Mouse (Mus musculus) heart, embryonic 13.5 days (tissue): ENCODE results near the gene Kmt2a. TPM values are rescaled to one million over a fixed set of nuclear protein-coding genes. Genes with fewer than 3 reads are reported as not detected.

Experiments
- ATAC-seq: fragments of 200-750 bp; cut with Nextera tagmentation; 2 replicates; pipeline ENCODE4 v1.8.0; 2017; ENCODE audit warnings: moderate TSS enrichment; ENCODE audit not compliant: insufficient number of reproducible peaks, low FRiP score, low TSS enrichment; ENCODE audit errors: extremely low read depth
- H3K27ac ChIP-seq: fragments of 300-500 bp; sonication (generic); replicated peaks from 2 replicates; pipeline ENCODE4 v1.5.1; 2015; ENCODE audit warnings: moderate library complexity, mild to moderate bottlenecking, inconsistent platforms
- H3K27me3 ChIP-seq: fragments of 300-500 bp; sonication (generic); replicated peaks from 2 replicates; pipeline ENCODE4 v1.6.1; 2015; ENCODE audit warnings: mild to moderate bottlenecking, inconsistent platforms
- H3K36me3 ChIP-seq: fragments of 300-500 bp; sonication (generic); 2 replicates; pipeline ENCODE4 v1.6.1; 2015; ENCODE audit warnings: mild to moderate bottlenecking, inconsistent platforms
- H3K4me1 ChIP-seq: fragments of 300-500 bp; sonication (generic); 2 replicates; pipeline ENCODE4 v1.6.1; 2015; ENCODE audit warnings: inconsistent platforms
- H3K4me2 ChIP-seq: fragments of 300-500 bp; sonication (generic); 2 replicates; pipeline ENCODE4 v1.6.1; 2015; ENCODE audit warnings: inconsistent platforms, mild to moderate bottlenecking, moderate library complexity
- H3K4me3 ChIP-seq: fragments of 300-500 bp; sonication (generic); 2 replicates; pipeline ENCODE4 v1.5.1; 2015; ENCODE audit warnings: moderate library complexity, mild to moderate bottlenecking, inconsistent platforms
- H3K9ac ChIP-seq: fragments of 300-500 bp; sonication (generic); 2 replicates; pipeline ENCODE4 v1.6.1; 2015; ENCODE audit warnings: inconsistent platforms, mild to moderate bottlenecking, moderate library complexity
- H3K9me3 ChIP-seq: fragments of 300-500 bp; sonication (generic); 2 replicates; pipeline ENCODE4 v1.6.1; 2016; ENCODE audit warnings: inconsistent platforms
- WGBS: fragments of 180-500 bp; shearing (Covaris S2); methylation state at CpG from one replicate; pipeline ENCODE4 v1.1.7; 2015; ENCODE audit warnings: mixed read lengths; 5-methylcytosine and 5-hydroxymethylcytosine counted together
- polyA plus RNA-seq: library from polyadenylated mRNA; unstranded; fragments of >200 nt; fragmentation: Nextera tagmentation; extraction: Ambion mirVana; gene quantifications from 2 replicates; pipeline ENCODE4 v1.2.1, GENCODE M21; 2015

The Kmt2a gene
- polyA plus RNA-seq, 1 experiment from 2014 or later, result 6.1 TPM

DNA sequence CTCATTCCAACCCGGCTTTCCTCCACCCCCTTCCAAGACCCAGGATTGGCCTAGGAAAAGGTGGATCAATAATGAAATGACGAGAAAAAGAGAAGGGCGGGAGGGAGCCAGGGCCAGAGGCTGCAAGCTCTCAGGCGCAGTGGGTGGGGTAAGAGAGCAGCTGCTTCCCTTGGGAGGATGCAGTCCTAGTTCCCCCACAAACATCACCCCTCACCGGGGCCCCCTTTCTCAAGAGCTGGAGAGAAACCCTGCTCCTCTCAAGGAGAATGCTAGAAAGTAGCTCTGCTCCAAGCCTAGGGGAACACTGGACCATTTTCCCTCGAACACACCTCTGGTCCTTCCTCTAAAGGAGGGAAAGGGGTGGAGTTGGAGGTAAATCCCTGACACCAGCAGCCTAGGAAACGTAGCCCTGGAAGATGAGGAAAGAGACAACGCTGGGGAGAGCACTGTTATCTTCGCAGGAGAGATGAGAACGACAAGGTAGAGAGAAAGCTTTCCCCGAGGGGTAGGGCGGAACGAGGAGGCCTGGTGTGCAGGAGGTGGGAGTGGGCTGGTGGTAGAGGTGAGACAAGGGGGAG is 1.3 kb downstream of the Kmt2a start:
- Histone ChIP-seq H3K4me2 (peak overlapping the region; percentile 100), H3K4me1 (peaks cover 64% of the 10 kb centered on the region), H3K9ac (peak overlapping the region; percentile 98), H3K36me3 (peaks cover 8% of the 10 kb centered on the region; the same call in 1 of the 2 replicates), H3K27ac (peak overlapping the region; percentile 96), H3K27me3 (peaks cover 7% of the 10 kb centered on the region; the same call in 1 of the 2 replicates), H3K4me3 (peak overlapping the region; percentile 93), H3K9me3 (no peaks in the 10 kb centered on the region)
- 1% methylated on average over 13 of the region's 13 CpGs for WGBS
- ATAC-seq, result no peak

DNA sequence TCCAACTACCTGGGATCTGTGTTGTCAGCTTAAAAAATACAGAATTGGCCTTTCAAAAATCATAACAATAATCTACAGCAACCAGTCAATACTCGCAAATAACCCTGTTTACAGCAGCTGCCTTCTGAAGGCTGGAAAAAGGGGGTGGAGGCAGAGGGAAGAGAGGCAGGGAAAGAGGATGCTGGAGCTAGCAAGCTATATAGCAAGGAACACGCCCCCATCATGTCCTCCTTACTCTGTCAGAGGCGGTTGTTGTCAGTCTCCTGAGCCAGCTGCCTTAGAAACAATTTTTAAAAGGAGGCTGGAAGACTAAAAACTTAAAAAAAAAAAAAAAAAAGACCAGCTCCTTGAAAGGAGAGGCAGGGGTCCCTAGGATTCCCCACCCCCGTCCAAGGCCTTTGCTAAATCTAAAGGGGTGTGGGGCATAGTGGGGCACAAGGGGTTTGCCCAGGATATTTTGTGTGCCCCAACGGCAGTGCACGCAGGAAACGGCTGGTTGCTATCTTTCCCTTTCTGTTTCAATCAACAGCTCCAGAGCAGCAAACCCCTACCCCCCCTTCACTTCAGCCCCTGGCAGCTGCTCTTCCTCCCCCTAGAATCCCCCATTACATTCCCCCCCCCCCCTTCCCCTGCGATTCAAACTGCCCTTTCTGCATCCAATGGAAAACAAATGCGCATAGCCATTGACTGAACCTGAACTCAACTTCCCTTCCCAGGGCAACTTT is 2.2 kb downstream of the Kmt2a start:
- Histone ChIP-seq H3K36me3 (peaks cover 8% of the 10 kb centered on the region; the same call in 1 of the 2 replicates), H3K4me1 (peaks cover 73% of the 10 kb centered on the region)
- ATAC-seq, result no peak

DNA sequence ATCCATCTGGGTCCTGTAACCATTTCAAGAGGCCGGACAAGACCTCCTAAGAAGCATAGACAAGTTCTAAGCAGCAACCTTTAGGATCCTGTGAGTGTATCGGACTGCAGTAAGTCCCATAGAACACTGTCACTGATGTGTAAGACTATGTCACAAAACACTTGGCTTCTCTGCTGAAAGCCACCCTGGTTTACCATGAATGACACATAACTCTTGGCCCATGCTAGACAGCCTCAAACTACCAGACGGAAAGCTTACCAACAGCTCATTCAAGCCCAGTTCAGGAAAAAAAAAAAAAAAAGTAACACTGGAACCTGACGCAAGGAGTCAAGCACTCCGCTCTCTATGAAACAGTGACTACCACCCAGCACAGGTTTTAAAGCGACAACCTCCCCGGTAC is 3.4 kb downstream of the Kmt2a start:
- WGBS, result 87% methylated on average over 7 of the region's 7 CpGs
- Histone ChIP-seq H3K9ac (no peak overlapping the region), H3K4me1 (peaks cover 78% of the 10 kb centered on the region), H3K4me2 (no peak overlapping the region), H3K36me3 (peaks cover 8% of the 10 kb centered on the region; the same call in 1 of the 2 replicates), H3K4me3 (no peak overlapping the region), H3K9me3 (no peaks in the 10 kb centered on the region), H3K27ac (no peak overlapping the region), H3K27me3 (no peaks in the 10 kb centered on the region)
- no peak for ATAC-seq

More for the DNA sequence above, 2.2 kb downstream of the Kmt2a start:
- Histone ChIP-seq H3K27me3 (peaks cover under 1% of the 10 kb centered on the region; the same call in 1 of the 2 replicates), H3K4me3 (peak overlapping the region; percentile 93), H3K4me2 (peak overlapping the region; percentile 100), H3K27ac (peak overlapping the region; percentile 96; the same call in 1 of the 2 replicates), H3K9me3 (no peaks in the 10 kb centered on the region), H3K9ac (peak overlapping the region; percentile 98)
- 27% methylated on average over 9 of the region's 9 CpGs for WGBS

DNA sequence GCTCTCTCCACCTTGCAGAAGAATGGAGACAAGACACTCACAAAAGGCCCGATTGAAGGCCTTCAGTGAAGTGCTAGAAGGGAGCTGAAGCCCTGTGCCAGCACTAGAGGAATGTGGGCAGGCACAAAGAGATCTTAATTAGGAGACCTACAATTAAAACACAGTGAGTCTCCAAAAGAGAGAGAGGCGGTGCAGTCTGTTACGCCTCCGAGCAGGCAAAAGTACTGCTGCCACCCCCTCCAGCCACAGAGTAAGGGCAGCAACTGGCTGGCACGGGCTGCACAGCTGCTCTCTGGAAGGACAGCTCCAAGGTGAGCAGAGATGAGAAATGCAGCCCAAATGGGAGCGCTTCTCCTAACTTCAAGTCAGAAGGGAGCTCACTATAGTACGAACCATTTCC is 5.6 kb downstream of the Kmt2a start:
- Histone ChIP-seq H3K4me2 (no peak overlapping the region), H3K27ac (no peak overlapping the region), H3K9me3 (no peaks in the 10 kb centered on the region), H3K4me1 (peaks cover 85% of the 10 kb centered on the region), H3K9ac (peak overlapping the region; percentile 20; the same call in 1 of the 2 replicates), H3K4me3 (no peak overlapping the region), H3K27me3 (no peaks in the 10 kb centered on the region), H3K36me3 (peaks cover 8% of the 10 kb centered on the region; the same call in 1 of the 2 replicates)
- ATAC-seq, result no peak
- WGBS, result 66% methylated on average over 7 of the region's 7 CpGs

DNA sequence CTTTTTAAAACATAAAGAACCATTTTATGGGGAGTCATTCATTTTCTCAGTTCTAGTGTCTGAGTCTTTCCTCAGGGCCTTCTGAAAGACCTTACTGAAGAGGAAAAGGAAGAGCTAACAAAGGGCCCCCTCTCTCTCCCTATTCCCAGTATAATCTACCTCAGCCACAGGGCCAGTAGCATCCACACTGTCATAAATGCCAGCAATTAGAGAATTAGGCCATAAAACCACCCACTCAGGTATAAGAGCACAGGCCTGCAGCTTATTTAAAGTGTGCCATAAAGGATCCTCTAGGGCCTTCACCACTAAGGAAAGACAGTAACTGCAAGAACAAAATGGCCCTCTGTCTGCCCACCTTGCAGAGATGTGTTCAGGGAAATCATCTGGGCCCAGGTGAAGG is 6.9 kb downstream of the Kmt2a start:
- ATAC-seq, result no peak
- Histone ChIP-seq H3K27ac (no peak overlapping the region), H3K27me3 (no peaks in the 10 kb centered on the region), H3K4me3 (no peak overlapping the region), H3K9me3 (no peaks in the 10 kb centered on the region), H3K4me2 (no peak overlapping the region), H3K4me1 (peaks cover 85% of the 10 kb centered on the region), H3K9ac (no peak overlapping the region), H3K36me3 (peaks cover 8% of the 10 kb centered on the region; the same call in 1 of the 2 replicates)

DNA sequence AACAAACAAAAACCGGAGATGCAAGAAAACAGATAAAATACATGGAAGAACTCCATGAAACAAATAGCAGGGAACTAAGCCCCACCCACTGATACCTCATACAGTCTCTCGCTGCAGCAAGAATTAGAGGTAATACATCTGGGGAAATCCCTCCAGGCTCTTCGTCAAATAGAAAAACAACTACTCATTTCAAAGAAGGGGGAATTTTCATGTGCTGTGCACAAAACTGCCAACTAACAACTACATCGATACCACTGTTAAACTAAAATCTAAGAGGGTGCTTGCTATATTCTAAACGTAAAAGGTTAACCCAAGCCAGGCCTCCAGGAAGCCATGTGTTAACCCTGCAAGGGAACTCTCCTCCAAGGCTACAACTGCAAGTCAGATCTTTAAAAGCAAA is 7.4 kb downstream of the Kmt2a start:
- Histone ChIP-seq H3K36me3 (peaks cover 8% of the 10 kb centered on the region; the same call in 1 of the 2 replicates), H3K4me2 (no peak overlapping the region), H3K4me3 (no peak overlapping the region), H3K4me1 (peaks cover 84% of the 10 kb centered on the region), H3K9ac (no peak overlapping the region), H3K9me3 (no peaks in the 10 kb centered on the region), H3K27ac (no peak overlapping the region), H3K27me3 (no peaks in the 10 kb centered on the region)
- 64% methylated on average over 5 of the region's 5 CpGs for WGBS
- no peak for ATAC-seq

DNA sequence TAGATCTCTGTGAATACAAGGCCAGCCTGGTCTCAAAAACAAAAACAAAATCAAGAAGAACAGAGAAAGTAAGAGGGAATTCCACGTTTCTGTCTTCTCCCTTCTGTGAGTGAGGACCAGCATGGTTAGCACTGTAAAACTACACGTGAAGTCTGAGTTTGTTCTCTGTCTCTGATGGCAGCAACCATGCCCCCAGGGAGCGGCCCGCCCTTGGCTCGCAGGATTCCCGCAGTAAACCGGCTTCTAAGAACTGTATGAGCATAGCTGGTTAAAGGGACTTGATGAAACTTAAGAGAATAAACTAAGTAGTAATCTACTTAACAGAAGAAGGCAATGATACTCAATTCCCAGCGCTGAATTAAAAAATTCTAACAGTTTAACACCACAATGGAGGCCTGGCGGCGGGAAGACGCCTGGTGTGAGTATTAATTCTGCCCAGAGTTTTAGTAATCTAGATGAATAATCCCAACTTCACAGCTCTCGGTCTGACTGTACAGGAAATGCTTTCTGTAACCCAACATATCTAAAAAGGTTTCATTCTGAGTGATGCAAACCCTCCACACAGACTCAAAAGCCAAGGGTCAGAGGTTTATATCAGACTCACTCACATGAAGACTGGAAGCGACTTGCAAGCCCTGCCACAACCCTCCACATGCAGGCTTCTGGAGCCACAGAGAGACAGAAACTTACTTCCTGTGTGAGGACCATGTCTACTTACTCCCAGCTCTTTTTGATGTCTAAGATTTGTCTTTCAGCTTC is 12.6 kb downstream of the Kmt2a start:
- no peaks in the 10 kb centered on the region for H3K27me3 ChIP-seq
- no peak for ATAC-seq
- 84% methylated on average over 13 of the region's 13 CpGs for WGBS
- H3K27ac ChIP-seq, result no peak overlapping the region
- peaks cover 70% of the 10 kb centered on the region for H3K4me1 ChIP-seq
- no peaks in the 10 kb centered on the region for H3K9me3 ChIP-seq
- H3K9ac ChIP-seq, result no peak overlapping the region
- H3K36me3 ChIP-seq, result peaks cover 22% of the 10 kb centered on the region
- no peak overlapping the region for H3K4me3 ChIP-seq
- H3K4me2 ChIP-seq, result no peak overlapping the region

DNA sequence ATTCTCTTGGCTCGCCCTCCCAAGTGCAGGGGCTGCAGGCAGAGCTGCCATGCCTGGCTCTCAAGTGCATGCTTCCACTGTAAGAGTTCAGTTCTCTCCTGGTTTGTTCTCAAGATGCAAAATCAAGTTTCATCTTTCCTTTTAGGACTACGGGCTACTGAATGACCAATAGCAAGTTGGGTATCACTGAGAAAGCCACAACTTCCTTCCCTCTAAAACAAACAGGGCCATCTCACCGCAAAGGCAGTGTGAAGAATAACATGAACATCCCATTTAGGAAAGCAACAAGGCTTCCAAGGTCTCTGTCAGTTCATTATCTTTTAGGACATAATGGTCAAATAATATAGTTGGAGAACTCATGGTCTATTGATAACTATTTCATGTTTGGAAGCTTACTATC is 13.4 kb downstream of the Kmt2a start:
- H3K4me1 ChIP-seq, result peaks cover 62% of the 10 kb centered on the region

DNA sequence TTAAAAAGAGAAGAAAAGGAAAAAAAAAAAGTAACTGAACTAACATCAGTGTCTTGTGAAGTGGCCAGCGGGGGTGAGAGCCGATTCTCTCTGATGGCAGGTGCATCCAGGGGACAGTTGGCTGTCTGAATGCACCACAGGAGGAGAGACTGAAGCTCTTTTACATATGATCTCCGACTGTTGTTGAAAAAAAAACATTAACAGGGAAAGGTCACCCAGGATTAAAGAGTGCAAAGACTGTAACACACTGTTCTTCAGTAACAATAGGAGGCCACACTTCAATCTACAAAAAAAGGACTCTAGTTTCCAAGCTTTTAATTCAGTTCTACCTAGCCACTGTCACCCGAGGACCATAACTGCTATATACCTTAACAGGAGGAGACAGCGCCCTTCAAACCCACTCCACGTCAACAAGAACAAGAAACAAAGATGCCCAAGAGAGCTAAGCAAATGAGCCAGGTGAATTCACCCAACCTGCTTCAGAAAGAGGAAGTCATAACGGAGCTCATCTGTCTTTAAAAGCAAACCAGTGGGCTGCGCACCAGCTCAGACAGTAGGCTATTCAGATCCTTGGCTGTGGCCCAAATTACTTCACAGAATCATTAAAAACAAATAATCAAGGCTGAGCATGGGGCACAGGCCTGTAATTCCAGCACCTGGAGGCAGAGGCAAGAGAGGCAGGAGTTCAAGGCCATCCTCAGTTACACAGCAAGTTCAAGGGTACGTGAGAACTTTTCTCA is 14.4 kb downstream of the Kmt2a start:
- H3K4me2 ChIP-seq, result no peak overlapping the region
- peak overlapping the region; percentile 22 for H3K27ac ChIP-seq
- H3K4me3 ChIP-seq, result no peak overlapping the region
- H3K27me3 ChIP-seq, result no peaks in the 10 kb centered on the region
- H3K9me3 ChIP-seq, result 0 out of 2 replicates have a peak, but pooled peaks cover under 1% of the 10 kb centered on the region
- H3K4me1 ChIP-seq, result peaks cover 56% of the 10 kb centered on the region
- H3K36me3 ChIP-seq, result peaks cover 38% of the 10 kb centered on the region
- no peak for ATAC-seq
- 59% methylated on average over 9 of the region's 9 CpGs for WGBS
- H3K9ac ChIP-seq, result no peak overlapping the region

More for the DNA sequence above, 13.4 kb downstream of the Kmt2a start:
- H3K9me3 ChIP-seq, result no peaks in the 10 kb centered on the region
- H3K27me3 ChIP-seq, result no peaks in the 10 kb centered on the region
- H3K4me2 ChIP-seq, result no peak overlapping the region
- H3K36me3 ChIP-seq, result peaks cover 28% of the 10 kb centered on the region
- WGBS, result 64% methylated on average over 3 of the region's 3 CpGs
- ATAC-seq, result no peak
- H3K4me3 ChIP-seq, result no peak overlapping the region
- H3K9ac ChIP-seq, result no peak overlapping the region
- no peak overlapping the region for H3K27ac ChIP-seq

DNA sequence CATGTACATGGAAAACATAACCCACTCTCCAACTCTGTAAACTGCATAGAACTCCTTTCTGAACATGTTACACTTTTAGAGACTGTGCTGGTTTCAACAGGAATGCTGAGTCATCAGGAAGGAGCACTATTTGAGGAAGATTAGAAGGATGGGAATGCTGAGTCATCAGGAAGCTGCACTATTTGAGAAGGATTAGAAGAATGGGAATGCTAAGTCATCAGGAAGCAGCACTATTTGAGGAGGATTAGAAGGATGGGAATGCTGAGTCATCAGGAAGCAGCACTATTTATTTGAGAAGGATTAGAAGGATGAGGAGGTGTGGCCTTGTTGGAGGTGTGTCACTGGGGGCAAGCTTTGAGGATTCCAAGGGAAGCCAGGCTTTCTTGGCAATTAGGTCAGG is 20.0 kb downstream of the Kmt2a start:
- Histone ChIP-seq H3K4me2 (no peak overlapping the region), H3K27ac (no peak overlapping the region), H3K4me3 (no peak overlapping the region), H3K4me1 (peaks cover 10% of the 10 kb centered on the region), H3K36me3 (peaks cover 61% of the 10 kb centered on the region), H3K27me3 (no peaks in the 10 kb centered on the region), H3K9me3 (peaks cover 7% of the 10 kb centered on the region; the same call in 1 of the 2 replicates), H3K9ac (no peak overlapping the region)
- ATAC-seq, result no peak

DNA sequence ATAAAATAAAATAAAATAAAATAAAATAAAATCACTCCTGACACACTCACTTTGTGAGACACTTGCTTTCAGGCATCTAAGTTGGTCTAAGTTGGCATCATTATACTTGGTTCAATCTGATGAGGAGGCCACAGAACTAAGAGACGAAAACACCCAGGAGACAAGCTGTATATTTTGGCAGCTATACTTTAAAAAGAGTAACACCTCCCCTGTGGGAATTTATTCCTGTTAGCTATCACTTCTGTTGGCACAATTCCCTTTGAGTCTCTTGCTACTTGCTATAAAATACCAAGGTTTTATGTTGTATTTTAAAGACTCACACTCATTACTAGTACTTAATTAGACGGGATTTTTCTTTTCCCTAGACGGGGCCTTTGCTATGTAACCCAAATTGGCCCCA is 22.4 kb downstream of the Kmt2a start:
- WGBS, result 85% methylated on average over 3 of the region's 3 CpGs
- no peak overlapping the region for H3K4me2 ChIP-seq
- no peak overlapping the region for H3K4me3 ChIP-seq
- peaks cover 7% of the 10 kb centered on the region; the same call in 1 of the 2 replicates for H3K9me3 ChIP-seq
- no peaks in the 10 kb centered on the region for H3K27me3 ChIP-seq
- no peak overlapping the region for H3K9ac ChIP-seq
- ATAC-seq, result no peak
- H3K27ac ChIP-seq, result no peak overlapping the region
- peaks cover 39% of the 10 kb centered on the region for H3K36me3 ChIP-seq
- peaks cover 3% of the 10 kb centered on the region; the same call in 1 of the 2 replicates for H3K4me1 ChIP-seq
